Mouse (Mus musculus): ENCODE measurements around the gene Ube4a. TPM values are rescaled to one million over a fixed set of nuclear protein-coding genes. Genes with fewer than 3 reads are reported as not detected.

The Ube4a gene
- total and polyA plus RNA-seq, 2 experiments from 2014 or later = 9.9 to 10.7 TPM

DNA sequence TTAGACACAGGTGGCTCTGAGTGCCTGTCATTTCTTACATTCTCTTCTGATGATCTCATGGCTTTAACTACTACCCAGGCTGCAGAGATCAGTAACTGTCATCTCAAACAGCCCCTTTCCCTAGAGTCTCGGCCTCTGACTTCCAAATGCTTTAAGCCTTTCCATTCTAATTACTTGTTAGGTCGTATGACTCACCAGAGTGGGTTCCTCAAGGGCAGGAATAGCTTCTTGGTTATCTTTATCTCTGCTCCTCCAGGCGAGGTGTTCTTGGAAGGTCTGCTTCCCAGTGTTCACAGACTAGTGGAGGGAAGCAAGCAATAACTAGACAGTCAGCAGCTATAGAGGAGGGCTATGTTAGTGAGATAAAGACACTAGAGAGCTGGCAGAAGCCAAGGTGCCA lies 72.7 kb downstream of the Ube4a start:
- 24% methylated on average over 3 of the region's 3 CpGs for WGBS
- DNase-seq (ENCODE audit: low spot score) (no peak), ATAC-seq (ENCODE audit: insufficient read depth, low read depth) (no peak)
- Histone ChIP-seq H3K4me2 (ENCODE audit: low read depth, low read length) (no peak overlapping the region), H3K36me3 (replicated peaks; ENCODE audit: control insufficient read depth, insufficient read depth, low read length) (no peaks in the 10 kb centered on the region), H3K27me3 (ENCODE audit: control insufficient read depth, insufficient read depth, low read length) (no peaks in the 10 kb centered on the region), H3K9ac (replicated peaks; ENCODE audit: low read depth, low read length) (no peak overlapping the region), H3K27ac (ENCODE audit: low read depth) (no peak overlapping the region), H3K4me1 (ENCODE audit: control insufficient read depth, insufficient read depth) (peaks cover 7% of the 10 kb centered on the region; the same call in 1 of the 2 replicates), H3K4me3 (ENCODE audit: low read depth, low read length) (no peak overlapping the region), H3K9me3 (replicated peaks; ENCODE audit: control insufficient read depth, low read length) (no peaks in the 10 kb centered on the region)
- no peak for TF ChIP-seq EP300 (IDR thresholded peaks at IDR 0.05; ENCODE audit: low read depth)
- no peak for TF ChIP-seq CTCF (IDR thresholded peaks at IDR 0.05; ENCODE audit: low read depth)

DNA sequence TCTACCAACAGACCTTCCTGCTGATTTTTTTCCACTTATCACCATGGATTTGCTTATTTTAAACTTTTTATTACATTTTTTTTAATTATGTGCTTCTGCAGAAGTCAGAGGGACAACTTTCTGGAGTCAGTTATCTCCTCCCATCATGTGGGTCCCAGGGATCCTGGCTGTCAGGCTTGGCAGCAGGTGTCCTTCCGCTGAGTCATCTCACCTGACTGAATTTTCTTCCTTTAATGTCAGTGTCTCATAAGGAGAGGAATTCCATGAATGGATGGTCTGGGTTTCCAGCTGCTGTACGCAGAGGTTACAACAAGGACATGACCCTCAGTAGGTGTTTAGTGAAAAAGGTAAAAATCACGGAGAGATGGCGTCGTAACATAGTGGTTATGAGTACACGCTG lies 74.2 kb downstream of the Ube4a start:
- Histone ChIP-seq H3K36me3 (replicated peaks; ENCODE audit: control insufficient read depth, insufficient read depth, low read length) (no peaks in the 10 kb centered on the region), H3K4me3 (ENCODE audit: low read depth, low read length) (no peak overlapping the region), H3K9ac (replicated peaks; ENCODE audit: low read depth, low read length) (no peak overlapping the region), H3K27me3 (ENCODE audit: control insufficient read depth, insufficient read depth, low read length) (no peaks in the 10 kb centered on the region), H3K4me1 (ENCODE audit: control insufficient read depth, insufficient read depth) (peaks cover 7% of the 10 kb centered on the region; the same call in 1 of the 2 replicates), H3K4me2 (ENCODE audit: low read depth, low read length) (no peak overlapping the region), H3K27ac (ENCODE audit: low read depth) (no peak overlapping the region), H3K9me3 (replicated peaks; ENCODE audit: control insufficient read depth, low read length) (no peaks in the 10 kb centered on the region)
- TF ChIP-seq CTCF (IDR thresholded peaks at IDR 0.05; ENCODE audit: low read depth) (no peak), EP300 (IDR thresholded peaks at IDR 0.05; ENCODE audit: low read depth) (no peak)
- WGBS = 84% methylated on average over 6 of the region's 6 CpGs
- DNase-seq (ENCODE audit: low spot score) (no peak), ATAC-seq (ENCODE audit: insufficient read depth, low read depth) (no peak)

DNA sequence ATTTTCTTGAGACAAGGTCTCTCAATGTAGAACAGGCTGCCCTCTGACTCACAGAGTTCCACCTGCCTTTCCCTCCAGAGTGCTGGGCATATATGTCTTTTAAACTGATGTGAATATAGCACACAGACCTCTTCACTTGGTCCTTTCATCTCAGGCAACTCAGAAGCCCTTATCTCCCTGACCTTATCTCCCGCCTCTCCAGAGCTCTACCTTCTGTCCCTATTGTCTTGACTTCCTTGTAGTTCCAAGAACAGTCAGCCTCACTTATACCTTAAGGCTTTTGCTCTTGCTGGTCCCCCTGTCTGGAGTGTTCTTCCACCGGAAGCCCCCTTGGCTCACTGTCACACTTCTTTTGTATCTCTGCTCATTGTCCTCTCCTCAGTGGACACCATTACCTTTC lies 75.3 kb downstream of the Ube4a start:
- H3K36me3 ChIP-seq (replicated peaks; ENCODE audit: control insufficient read depth, insufficient read depth, low read length) = no peaks in the 10 kb centered on the region
- H3K27ac ChIP-seq (ENCODE audit: low read depth) = no peak overlapping the region
- H3K9ac ChIP-seq (replicated peaks; ENCODE audit: low read depth, low read length) = no peak overlapping the region
- H3K27me3 ChIP-seq (ENCODE audit: control insufficient read depth, insufficient read depth, low read length) = no peaks in the 10 kb centered on the region
- no peaks in the 10 kb centered on the region for H3K9me3 ChIP-seq (replicated peaks; ENCODE audit: control insufficient read depth, low read length)
- DNase-seq (ENCODE audit: low spot score) (no peak), ATAC-seq (ENCODE audit: insufficient read depth, low read depth) (no peak)
- no peak overlapping the region for H3K4me3 ChIP-seq (ENCODE audit: low read depth, low read length)
- H3K4me2 ChIP-seq (ENCODE audit: low read depth, low read length) = no peak overlapping the region
- TF ChIP-seq CTCF (IDR thresholded peaks at IDR 0.05; ENCODE audit: low read depth) = no peak
- TF ChIP-seq EP300 (IDR thresholded peaks at IDR 0.05; ENCODE audit: low read depth) = no peak
- H3K4me1 ChIP-seq (ENCODE audit: control insufficient read depth, insufficient read depth) = peaks cover 7% of the 10 kb centered on the region; the same call in 1 of the 2 replicates
- WGBS = 27% methylated on average over 2 of the region's 2 CpGs

DNA sequence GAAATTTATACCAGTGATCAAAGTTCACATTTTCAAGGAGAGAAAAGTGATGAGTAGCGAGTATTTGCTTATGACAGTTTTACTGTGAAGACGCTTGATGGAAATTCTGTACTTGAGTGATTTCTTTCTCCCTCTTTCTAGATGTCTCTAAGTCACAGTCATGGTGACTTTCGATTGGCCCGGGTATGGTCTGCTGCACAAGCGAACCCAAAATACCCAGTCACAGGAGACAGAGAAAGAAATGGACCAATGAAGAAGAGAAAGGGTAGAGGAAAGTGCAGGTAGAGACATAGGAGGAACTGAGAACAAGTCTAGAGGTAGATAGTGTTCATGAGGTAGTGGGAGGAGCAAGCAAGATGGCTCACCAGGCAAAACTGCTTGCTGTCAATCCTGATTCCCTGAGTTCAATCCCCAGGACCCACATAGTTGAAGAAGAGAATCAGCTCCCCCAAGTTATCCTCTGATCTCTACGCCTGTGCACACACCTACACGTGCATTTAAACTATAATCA lies 77.2 kb downstream of the Ube4a start:
- no peak overlapping the region for H3K4me3 ChIP-seq (ENCODE audit: low read depth, low read length)
- ATAC-seq (ENCODE audit: insufficient read depth, low read depth) (no peak), DNase-seq (ENCODE audit: low spot score) (no peak)
- H3K27me3 ChIP-seq (ENCODE audit: control insufficient read depth, insufficient read depth, low read length) = no peaks in the 10 kb centered on the region
- TF ChIP-seq EP300 (IDR thresholded peaks at IDR 0.05; ENCODE audit: low read depth) (no peak), CTCF (IDR thresholded peaks at IDR 0.05; ENCODE audit: low read depth) (no peak)
- no peaks in the 10 kb centered on the region for H3K9me3 ChIP-seq (replicated peaks; ENCODE audit: control insufficient read depth, low read length)
- no peak overlapping the region for H3K27ac ChIP-seq (ENCODE audit: low read depth)
- no peak overlapping the region for H3K9ac ChIP-seq (replicated peaks; ENCODE audit: low read depth, low read length)
- no peaks in the 10 kb centered on the region for H3K36me3 ChIP-seq (replicated peaks; ENCODE audit: control insufficient read depth, insufficient read depth, low read length)
- no peak overlapping the region for H3K4me2 ChIP-seq (ENCODE audit: low read depth, low read length)
- H3K4me1 ChIP-seq (ENCODE audit: control insufficient read depth, insufficient read depth) = peaks cover 7% of the 10 kb centered on the region; the same call in 1 of the 2 replicates
- WGBS = 82% methylated on average over 7 of the region's 7 CpGs

DNA sequence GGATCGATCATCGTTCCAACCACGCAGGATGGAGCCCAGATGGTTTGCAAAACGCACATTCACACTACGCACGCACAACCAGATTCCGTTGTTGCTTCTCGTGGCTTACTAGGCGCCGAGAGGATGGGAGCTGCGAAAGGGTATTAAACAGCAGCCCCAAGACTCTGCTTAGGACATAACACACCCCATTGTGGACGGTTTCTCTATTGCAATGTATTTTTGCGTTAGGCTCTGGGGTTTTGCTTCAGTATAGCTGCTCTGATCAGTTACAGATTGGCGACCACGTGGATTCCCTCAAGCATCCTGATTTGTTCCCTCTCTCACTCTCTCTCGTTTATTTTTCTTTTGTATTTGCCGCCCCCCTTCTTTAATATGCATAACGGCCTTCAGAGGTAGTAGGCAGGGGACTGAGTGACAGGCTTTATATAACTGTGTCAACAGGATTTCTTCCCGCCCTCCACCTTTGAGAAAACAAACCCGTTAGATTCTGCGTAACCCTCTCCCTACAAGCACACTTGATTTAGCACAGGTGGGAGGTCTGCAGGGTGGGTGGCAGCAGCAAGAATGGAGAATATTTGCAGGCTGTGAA lies 82.3 kb downstream of the Ube4a start:
- peaks cover 18% of the 10 kb centered on the region; the same call in 1 of the 2 replicates for H3K4me1 ChIP-seq (ENCODE audit: control insufficient read depth, insufficient read depth)
- no peaks in the 10 kb centered on the region for H3K9me3 ChIP-seq (replicated peaks; ENCODE audit: control insufficient read depth, low read length)
- WGBS = 1% methylated on average over 21 of the region's 21 CpGs
- peak overlapping the region; percentile 94 for H3K4me3 ChIP-seq (ENCODE audit: low read depth, low read length)
- TF ChIP-seq EP300 (IDR thresholded peaks at IDR 0.05; ENCODE audit: low read depth) (no peak), CTCF (IDR thresholded peaks at IDR 0.05; ENCODE audit: low read depth) (no peak)
- no peaks in the 10 kb centered on the region for H3K27me3 ChIP-seq (ENCODE audit: control insufficient read depth, insufficient read depth, low read length)
- no peaks in the 10 kb centered on the region for H3K36me3 ChIP-seq (replicated peaks; ENCODE audit: control insufficient read depth, insufficient read depth, low read length)
- H3K4me2 ChIP-seq (ENCODE audit: low read depth, low read length) = peak overlapping the region; percentile 100
- H3K9ac ChIP-seq (replicated peaks; ENCODE audit: low read depth, low read length) = no peak overlapping the region
- no peak overlapping the region for H3K27ac ChIP-seq (ENCODE audit: low read depth)
- ATAC-seq (ENCODE audit: insufficient read depth, low read depth) (no peak), DNase-seq (ENCODE audit: low spot score) (no peak)

Data from heart, postnatal 0 days (tissue).